ENCODE assay signal across 12 mouse cellular contexts in the genomic region with DNA sequence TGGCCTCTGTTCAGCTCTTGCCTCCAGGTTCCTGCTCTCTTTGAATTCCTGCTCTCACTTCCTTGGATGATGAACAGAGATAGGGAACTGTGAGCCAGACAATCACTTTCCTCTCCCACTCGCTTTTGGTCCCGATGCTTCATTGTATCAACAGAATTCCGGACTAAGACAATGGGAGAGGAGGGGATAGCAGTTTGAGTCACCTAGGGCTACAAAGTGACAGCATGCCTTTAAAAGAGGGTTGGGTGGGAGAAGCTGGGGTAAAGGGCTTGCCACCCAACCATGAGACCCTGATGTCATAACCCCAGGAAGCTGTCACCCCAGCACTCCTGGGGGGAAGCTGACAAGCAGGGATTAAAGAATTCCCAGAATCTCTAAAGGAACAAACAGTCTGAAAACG.
"Had no signal": no experiment of that assay in that cellular context is flagged by ENCODE, and none has a peak within 500 bp of the region (broad histone marks: within the 10 kb centered on the region; RNA-seq: fewer than 3 reads in every experiment).

No protein-coding gene starts in this region.

- H3K4me3 ChIP-seq: kidney, embryonic 15.5 days; limb, embryonic 13.5 days; midbrain, embryonic 12.5 days; neural tube, embryonic 13.5 days had no signal

- DNase-seq: kidney, postnatal 14 days; left cerebral cortex, postnatal 4 days; retina, postnatal 1 day; right cerebral cortex, postnatal 4 days; spleen, adult 18-20 months; thymus, adult 18-20 months; thymus, postnatal 14 days had no signal

- H3K27me3 ChIP-seq: kidney, embryonic 15.5 days; limb, embryonic 13.5 days; midbrain, embryonic 12.5 days; neural tube, embryonic 13.5 days had no signal

- H3K27ac ChIP-seq: kidney, embryonic 15.5 days; limb, embryonic 13.5 days; midbrain, embryonic 12.5 days; neural tube, embryonic 13.5 days had no signal

- ATAC-seq: midbrain, embryonic 16.5 days had no signal

- H3K36me3 ChIP-seq: kidney, embryonic 15.5 days; limb, embryonic 13.5 days; midbrain, embryonic 12.5 days; neural tube, embryonic 13.5 days had no signal

- H3K4me2 ChIP-seq: kidney, embryonic 15.5 days; limb, embryonic 13.5 days; midbrain, embryonic 12.5 days; neural tube, embryonic 13.5 days had no signal

- H3K9me3 ChIP-seq: kidney, embryonic 15.5 days; limb, embryonic 13.5 days; midbrain, embryonic 12.5 days; neural tube, embryonic 13.5 days had no signal

- H3K9ac ChIP-seq: kidney, embryonic 15.5 days; limb, embryonic 13.5 days; midbrain, embryonic 12.5 days; neural tube, embryonic 13.5 days had no signal
